Mouse (Mus musculus): ENCODE results near the gene Pdss2.

- no peak for TF ChIP-seq CTCF (IDR thresholded peaks at IDR 0.05; ENCODE audit: low read depth, low read length)
- no peak for TF ChIP-seq GATA1 (IDR thresholded peaks at IDR 0.05; ENCODE audit: borderline replicate concordance, low read length)
- no peak for TF ChIP-seq GATA2 (IDR thresholded peaks at IDR 0.05; ENCODE audit: borderline replicate concordance, low read depth, low read length)
- TF ChIP-seq TAL1 (conservative IDR thresholded peaks at IDR 0.05; ENCODE audit: low read depth, low read length): no peak
- TF ChIP-seq POLR2AphosphoS5 (IDR thresholded peaks at IDR 0.05; ENCODE audit: insufficient replicate concordance, low read depth, low read length): no peak
Measured at GRCm38 (mm10) chr10:43220479-43220878, 807 bp upstream of the Pdss2 start.
